Mouse (Mus musculus) liver (tissue): ENCODE data around the gene 2300002M23Rik.
A peak's percentile ranks its signal among the peaks of the same experiment; 100 is the strongest.

Source experiments
- DNase-seq: peaks from one replicate; pipeline ENCODE4 v3.0.0-alpha.2; 2020; ENCODE audit warnings: mixed read lengths

Gene 2300002M23Rik

GRCm38 (mm10) chr17:35567150-35567549, at the start of gene 2300002M23Rik:
Gene 2300002M23Rik, plus strand, starts transcription at chr17:35567450.
- no peak for DNase-seq

- DNase-seq, result no peak
These were observed 49.7 kb upstream of the 2300002M23Rik start for GRCm38 (mm10) chr17:35517526-35517925.

- no peak for DNase-seq
These were observed 42.9 kb upstream of the 2300002M23Rik start for GRCm38 (mm10) chr17:35524354-35524753.

GRCm38 (mm10) chr17:35526644-35527043, 40.6 kb upstream of the 2300002M23Rik start:
- no peak for DNase-seq

GRCm38 (mm10) chr17:35532360-35532759, 34.9 kb upstream of the 2300002M23Rik start:
- DNase-seq, result no peak

GRCm38 (mm10) chr17:35532901-35533300, 34.3 kb upstream of the 2300002M23Rik start, which contains the start of gene Psors1c2:
Gene Psors1c2, plus strand, starts transcription at chr17:35533201.
- no peak for DNase-seq

GRCm38 (mm10) chr17:35534343-35534742, 32.9 kb upstream of the 2300002M23Rik start:
- DNase-seq, result peak; percentile 70

GRCm38 (mm10) chr17:35537421-35537820, 29.8 kb upstream of the 2300002M23Rik start:
- no peak for DNase-seq

- no peak for DNase-seq
These were observed 28.8 kb upstream of the 2300002M23Rik start for GRCm38 (mm10) chr17:35538476-35538875.

- no peak for DNase-seq
These were observed 27.7 kb upstream of the 2300002M23Rik start for GRCm38 (mm10) chr17:35539540-35539939.

GRCm38 (mm10) chr17:35542761-35543411, 24.4 kb upstream of the 2300002M23Rik start:
- DNase-seq, result no peak

GRCm38 (mm10) chr17:35543412-35543861, 23.8 kb upstream of the 2300002M23Rik start:
- DNase-seq, result no peak

- no peak for DNase-seq
These were observed 23.2 kb upstream of the 2300002M23Rik start for GRCm38 (mm10) chr17:35544001-35544400.

GRCm38 (mm10) chr17:35544680-35545079, 22.6 kb upstream of the 2300002M23Rik start:
- peak; percentile 36 for DNase-seq

GRCm38 (mm10) chr17:35547465-35547864, 19.8 kb upstream of the 2300002M23Rik start:
- DNase-seq, result no peak

GRCm38 (mm10) chr17:35548636-35549035, 18.6 kb upstream of the 2300002M23Rik start:
- DNase-seq, result no peak

- peak; percentile 47 for DNase-seq
These were observed 17.7 kb upstream of the 2300002M23Rik start for GRCm38 (mm10) chr17:35549437-35550142.

GRCm38 (mm10) chr17:35550143-35550494, 17.1 kb upstream of the 2300002M23Rik start:
- DNase-seq, result no peak

GRCm38 (mm10) chr17:35550871-35551270, 16.4 kb upstream of the 2300002M23Rik start:
- no peak for DNase-seq

GRCm38 (mm10) chr17:35551881-35552414, 15.3 kb upstream of the 2300002M23Rik start, which contains the start of gene Cdsn:
Gene Cdsn, plus strand, starts transcription at chr17:35552128.
- DNase-seq, result no peak

- DNase-seq, result no peak
These were observed 12.9 kb upstream of the 2300002M23Rik start for GRCm38 (mm10) chr17:35554321-35554720.

- DNase-seq, result no peak
These were observed 12.4 kb upstream of the 2300002M23Rik start for GRCm38 (mm10) chr17:35554761-35555397.

- DNase-seq, result no peak
These were observed 11.0 kb upstream of the 2300002M23Rik start for GRCm38 (mm10) chr17:35556186-35556765.
